Mouse (Mus musculus) G1E (cell line): ENCODE measurements around the gene Cd109.

Experiments
- CTCF ChIP-seq: IDR thresholded peaks from 2 replicates; pipeline ENCODE4 v1.5.1; 2012; ENCODE audit warnings: low read depth, low read length, inconsistent platforms, mixed read lengths
- GATA1 ChIP-seq: IDR thresholded peaks from 2 replicates; pipeline ENCODE4 v1.6.1; 2012; ENCODE audit warnings: borderline replicate concordance, low read length, inconsistent platforms, mixed read lengths
- POLR2AphosphoS5 ChIP-seq: IDR thresholded peaks from 2 replicates; pipeline ENCODE4 v1.6.1; 2012; ENCODE audit warnings: low read depth, low read length, inconsistent platforms; ENCODE audit not compliant: insufficient replicate concordance
- TAL1 ChIP-seq: conservative IDR thresholded peaks from 2 replicates; pipeline ENCODE4 v1.6.1; 2012; ENCODE audit warnings: low read depth, low read length, inconsistent platforms, mixed read lengths

GRCm38 (mm10) chr9:78649398-78649797, 34.1 kb downstream of the Cd109 start:
- no peak for TF ChIP-seq CTCF
- TF ChIP-seq GATA1 = no peak
- TF ChIP-seq POLR2AphosphoS5 = no peak
- TF ChIP-seq TAL1 = no peak
